Mouse (Mus musculus): ENCODE measurements around the gene Creld2. TPM values are rescaled to one million over a fixed set of nuclear protein-coding genes. Genes with fewer than 3 reads are reported as not detected.

Gene Creld2
- 32.7 and 39.9 TPM in 2 replicates for polyA plus RNA-seq (2012; rRNA removed; ENCODE audit: low replicate concordance)

GRCm38 (mm10) chr15:88819026-88819905 is at the start of gene Creld2, which contains the start of gene Alg12:
Creld2 (plus strand) TSS chr15:88819646.
Alg12 (minus strand) TSS chr15:88819318.

DNA sequence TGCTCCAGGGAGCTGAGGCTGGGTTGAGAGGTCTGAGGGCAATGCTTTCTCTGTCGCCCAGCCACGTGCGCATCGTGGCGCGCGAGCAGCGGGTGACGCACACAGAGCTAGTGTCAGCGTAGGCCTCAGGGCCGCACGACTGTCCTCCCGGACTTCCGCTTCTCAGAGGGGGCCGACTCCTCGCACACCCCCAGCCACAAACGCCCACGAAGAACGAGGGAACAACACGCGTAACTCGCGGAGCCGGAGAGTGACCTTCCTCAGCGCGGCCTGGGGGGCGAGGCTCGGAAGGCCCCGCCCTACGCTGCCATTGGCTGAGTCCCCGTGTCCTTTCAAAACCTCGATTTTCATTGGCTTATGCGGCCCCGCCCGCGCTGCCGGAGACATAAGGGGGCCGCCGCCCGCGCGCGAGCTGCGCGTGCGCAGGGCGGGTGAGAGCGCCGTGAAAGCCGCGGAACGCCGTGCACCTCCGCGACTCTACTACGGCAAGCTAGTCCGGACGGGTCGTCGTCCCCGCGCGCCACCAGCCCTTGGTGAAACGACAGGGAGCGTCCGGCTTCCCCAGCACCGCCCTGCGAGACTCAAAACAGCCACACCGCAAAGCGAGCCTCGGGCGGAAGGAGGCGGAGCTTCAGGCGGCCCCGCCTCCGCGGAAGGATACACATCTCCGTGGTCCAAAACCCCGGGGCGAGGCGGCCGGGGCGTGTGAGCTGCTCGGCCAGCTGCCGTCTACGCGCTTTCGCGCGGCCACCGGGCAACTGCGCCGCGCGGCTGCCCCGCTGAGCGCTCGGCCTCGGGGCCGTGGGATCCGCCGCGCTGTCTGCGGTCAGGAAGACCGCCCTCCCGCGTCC is 42.6 kb downstream of the Creld2 start, which contains the start of gene Pim3:
Gene Pim3 (plus strand): TSS at position 415 of the 851 bp plus-strand sequence.

Other genes with a start within 250 kb of the Creld2 start
- gene Zdhhc25, start 219.3 kb upstream of the Creld2 start, polyA plus RNA-seq (2012; rRNA removed; ENCODE audit: low replicate concordance), result not detected in 2 replicates
- gene Brd1, start 85.4 kb upstream of the Creld2 start, polyA plus RNA-seq (2012; rRNA removed; ENCODE audit: low replicate concordance), result 7.2 and 8.0 TPM in 2 replicates
- 2.3 and 2.7 TPM in 2 replicates for gene Zbed4, start 68.0 kb upstream of the Creld2 start, polyA plus RNA-seq (2012; rRNA removed; ENCODE audit: low replicate concordance)
- 13.9 and 16.8 TPM in 2 replicates for gene Alg12, start 328 bp upstream of the Creld2 start, polyA plus RNA-seq (2012; rRNA removed; ENCODE audit: low replicate concordance)
- 63.5 and 89.3 TPM in 2 replicates for gene Pim3, start 42.5 kb downstream of the Creld2 start, polyA plus RNA-seq (2012; rRNA removed; ENCODE audit: low replicate concordance)
- not detected in 2 replicates for gene Ttll8, start 134.8 kb downstream of the Creld2 start, polyA plus RNA-seq (2012; rRNA removed; ENCODE audit: low replicate concordance)
- 0.04 TPM in 1 of 2 replicates, not detected in the other for gene Mlc1, start 159.4 kb downstream of the Creld2 start, polyA plus RNA-seq (2012; rRNA removed; ENCODE audit: low replicate concordance)
- not detected in 2 replicates for gene Mov10l1, start 163.3 kb downstream of the Creld2 start, polyA plus RNA-seq (2012; rRNA removed; ENCODE audit: low replicate concordance)
- gene Panx2, start 240.1 kb downstream of the Creld2 start, polyA plus RNA-seq (2012; rRNA removed; ENCODE audit: low replicate concordance), result 0.23 and 1.4 TPM in 2 replicates